Mouse (Mus musculus) midbrain, postnatal 0 days (tissue): ENCODE data around the gene Reps1. TPM values are rescaled to one million over a fixed set of nuclear protein-coding genes. Genes with fewer than 3 reads are reported as not detected.
A peak's percentile ranks its signal among the peaks of the same experiment; 100 is the strongest.

Source experiments
- ATAC-seq: fragments of 200-750 bp; cut with Nextera tagmentation; 2 replicates; pipeline ENCODE4 v1.8.0; 2017; ENCODE audit warnings: moderate number of reproducible peaks, mild to moderate bottlenecking, moderate TSS enrichment, moderate library complexity; ENCODE audit not compliant: low FRiP score
- DNase-seq: peaks from one replicate; pipeline ENCODE4 v3.0.0-alpha.2; 2015; ENCODE audit warnings: low spot score
- H3K27ac ChIP-seq: fragments of 300-500 bp; sonication (generic); 2 replicates; pipeline ENCODE4 v1.5.1; 2014; ENCODE audit warnings: low read depth, mild to moderate bottlenecking, low read length, mixed read lengths
- H3K27me3 ChIP-seq: fragments of 300-500 bp; sonication (generic); 2 replicates; pipeline ENCODE4 v1.6.1; 2014; ENCODE audit warnings: low read length, control low read depth, mixed read lengths; ENCODE audit not compliant: insufficient read depth
- H3K36me3 ChIP-seq: fragments of 300-500 bp; sonication (generic); 2 replicates; pipeline ENCODE4 v1.6.1; 2014; ENCODE audit warnings: low read length, control low read depth, mixed read lengths; ENCODE audit not compliant: insufficient read depth
- H3K4me1 ChIP-seq: fragments of 300-500 bp; sonication (generic); 2 replicates; pipeline ENCODE4 v1.6.1; 2014; ENCODE audit warnings: mild to moderate bottlenecking, control low read depth, antibody characterized with exemption, low read length, mixed read lengths; ENCODE audit not compliant: insufficient read depth
- H3K4me2 ChIP-seq: fragments of 300-500 bp; sonication (generic); 2 replicates; pipeline ENCODE4 v1.6.1; 2014; ENCODE audit warnings: low read depth, mild to moderate bottlenecking, low read length, mixed read lengths; ENCODE audit not compliant: poor library complexity, severe bottlenecking
- H3K4me3 ChIP-seq: fragments of 300-500 bp; sonication (generic); 2 replicates; pipeline ENCODE4 v1.5.1; 2014; ENCODE audit warnings: low read depth, mild to moderate bottlenecking, low read length, moderate library complexity
- H3K9ac ChIP-seq: fragments of 300-500 bp; sonication (generic); replicated peaks from 2 replicates; pipeline ENCODE4 v1.6.1; 2014; ENCODE audit warnings: mild to moderate bottlenecking, low read length, moderate library complexity, mixed read lengths; ENCODE audit not compliant: poor library complexity, severe bottlenecking
- H3K9me3 ChIP-seq: fragments of 300-500 bp; sonication (generic); 2 replicates; pipeline ENCODE4 v1.6.1; 2016; ENCODE audit warnings: low read length, control low read depth
- CTCF ChIP-seq: IDR thresholded peaks from 2 replicates; pipeline ENCODE4 v1.5.1; 2016; ENCODE audit warnings: antibody characterized with exemption, mild to moderate bottlenecking
- WGBS: fragments of 180-500 bp; shearing (Covaris S2); extraction: QIAGEN DNeasy Blood & Tissue Kit; methylation state at CpG from one replicate; pipeline ENCODE4 v1.1.7; 2014; 5-methylcytosine and 5-hydroxymethylcytosine counted together
- polyA plus RNA-seq: library from polyadenylated mRNA; unstranded; fragments of >200 nt; fragmentation: Nextera tagmentation; extraction: Ambion mirVana; gene quantifications from 2 replicates; pipeline ENCODE4 v1.2.1, GENCODE M21; 2015
- total RNA-seq: library from RNA; depleted of rRNA; stranded (reverse); fragments of >200 nt; gene quantifications from 2 replicates; pipeline ENCODE4 v1.2.3, GENCODE M21; 2014

The Reps1 gene
- total and polyA plus RNA-seq, 2 experiments from 2014 or later = 22.5 to 72.0 TPM

DNA sequence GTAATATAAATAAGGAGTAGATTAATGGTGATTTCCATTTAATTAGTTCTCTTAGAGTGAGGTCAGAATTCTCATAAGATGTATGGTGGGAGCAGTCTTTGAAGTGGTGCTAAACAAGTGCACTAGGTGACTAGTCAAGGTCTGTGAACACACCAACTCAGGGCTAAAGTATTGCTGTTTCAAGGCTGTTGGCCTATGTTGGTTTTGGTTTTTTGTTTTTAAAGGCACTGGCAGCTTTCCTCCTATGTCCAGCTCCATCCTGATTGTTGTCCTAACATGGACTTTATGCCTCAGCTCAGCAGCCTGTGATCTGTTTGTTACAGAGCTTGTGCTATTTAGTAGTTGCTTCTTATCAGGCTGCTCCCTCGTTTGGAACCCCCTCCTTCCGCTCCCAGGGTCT, 13.2 kb downstream of the Reps1 start:
- H3K27me3 ChIP-seq = no peaks in the 10 kb centered on the region
- H3K9ac ChIP-seq = no peak overlapping the region
- no peaks in the 10 kb centered on the region; the same call in 1 of the 2 replicates for H3K36me3 ChIP-seq
- no peak for TF ChIP-seq CTCF
- H3K4me2 ChIP-seq = no peak overlapping the region
- H3K4me1 ChIP-seq = 0 out of 2 replicates have a peak, but pooled peaks cover 3% of the 10 kb centered on the region
- H3K9me3 ChIP-seq = no peaks in the 10 kb centered on the region
- H3K4me3 ChIP-seq = no peak overlapping the region
- ATAC-seq (no peak), DNase-seq (no peak)
- 96% methylated on average over 2 of the region's 2 CpGs for WGBS
- no peak overlapping the region for H3K27ac ChIP-seq

DNA sequence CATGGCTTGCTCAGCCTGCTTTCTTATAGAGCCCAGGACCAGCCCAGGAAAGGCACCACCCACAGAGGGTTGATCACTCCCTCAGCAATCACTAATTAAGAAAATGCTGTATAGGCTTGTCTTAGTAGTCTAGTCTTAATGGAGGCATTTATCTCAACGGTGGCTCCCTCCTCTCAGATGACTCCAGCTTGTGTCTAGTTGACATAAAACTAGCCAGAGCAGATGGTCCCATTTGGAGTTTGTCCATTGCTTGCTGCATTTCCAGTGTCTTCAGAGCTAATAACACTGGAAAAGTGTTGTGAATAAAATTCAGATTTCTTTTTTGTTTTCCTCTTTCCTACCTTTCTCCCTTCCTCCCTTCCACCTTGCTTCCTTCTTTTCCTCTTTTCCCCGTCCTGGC, 13.9 kb downstream of the Reps1 start:
- 0 out of 2 replicates have a peak, but pooled peaks cover 3% of the 10 kb centered on the region for H3K4me1 ChIP-seq
- ATAC-seq (no peak), DNase-seq (no peak)
- no peak overlapping the region for H3K27ac ChIP-seq
- no peak for TF ChIP-seq CTCF
- 95% methylated on average over 2 of the region's 2 CpGs for WGBS
- H3K4me3 ChIP-seq = no peak overlapping the region
- H3K9me3 ChIP-seq = no peaks in the 10 kb centered on the region
- H3K9ac ChIP-seq = no peak overlapping the region
- H3K4me2 ChIP-seq = no peak overlapping the region
- H3K27me3 ChIP-seq = no peaks in the 10 kb centered on the region
- H3K36me3 ChIP-seq = no peaks in the 10 kb centered on the region; the same call in 1 of the 2 replicates

DNA sequence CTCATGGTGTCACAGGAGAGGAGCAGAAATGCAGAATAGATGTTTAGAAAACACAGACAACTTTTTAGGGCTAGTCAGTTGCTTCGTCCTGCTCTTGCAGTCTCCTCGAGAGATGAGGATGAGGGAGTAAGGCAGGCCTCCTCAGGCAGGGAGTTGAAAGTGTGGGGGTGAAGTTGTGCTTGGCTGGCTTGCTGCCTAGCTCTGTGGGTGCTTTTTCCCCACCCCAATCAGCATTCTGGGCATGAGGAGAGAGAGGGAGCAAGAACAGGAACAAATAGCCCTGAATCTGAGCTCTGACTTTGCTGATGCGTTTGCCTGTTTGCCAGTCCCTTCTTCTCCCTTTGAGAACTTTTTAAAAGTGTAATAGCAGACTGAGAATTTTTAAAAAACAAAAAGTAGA, 14.5 kb downstream of the Reps1 start:
- H3K4me1 ChIP-seq = 0 out of 2 replicates have a peak, but pooled peaks cover 3% of the 10 kb centered on the region
- DNase-seq = peak; percentile 56
- H3K4me3 ChIP-seq = no peak overlapping the region
- TF ChIP-seq CTCF = no peak
- no peak overlapping the region for H3K4me2 ChIP-seq
- ATAC-seq = no peak
- no peak overlapping the region for H3K9ac ChIP-seq
- 65% methylated on average over 3 of the region's 3 CpGs for WGBS
- no peaks in the 10 kb centered on the region for H3K27me3 ChIP-seq
- peak overlapping the region; percentile 57 for H3K27ac ChIP-seq
- no peaks in the 10 kb centered on the region for H3K9me3 ChIP-seq
- H3K36me3 ChIP-seq = no peaks in the 10 kb centered on the region; the same call in 1 of the 2 replicates

DNA sequence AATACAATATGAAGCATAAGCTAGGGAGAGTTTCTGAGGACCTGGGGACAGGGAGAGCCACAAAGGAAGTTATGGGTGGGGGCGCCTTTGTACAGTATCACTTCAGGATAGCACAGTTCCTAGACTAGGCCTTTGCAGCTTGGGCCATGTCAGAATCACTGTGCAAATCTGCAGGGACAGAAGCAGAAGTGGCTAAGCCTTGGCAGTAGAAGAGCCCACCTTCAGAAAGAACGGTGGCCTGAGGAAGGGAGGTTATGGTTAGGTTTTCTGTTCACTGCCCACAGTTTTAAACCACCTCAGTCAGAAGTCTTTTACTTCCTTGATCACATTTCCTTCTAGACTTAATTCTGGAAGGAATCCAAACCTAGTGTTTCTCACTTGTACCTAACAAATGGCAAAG, 15.0 kb downstream of the Reps1 start:
- Histone ChIP-seq H3K27me3 (no peaks in the 10 kb centered on the region), H3K4me2 (no peak overlapping the region), H3K4me1 (0 out of 2 replicates have a peak, but pooled peaks cover 3% of the 10 kb centered on the region), H3K9ac (no peak overlapping the region), H3K36me3 (no peaks in the 10 kb centered on the region; the same call in 1 of the 2 replicates), H3K4me3 (no peak overlapping the region), H3K27ac (peak overlapping the region; percentile 57), H3K9me3 (no peaks in the 10 kb centered on the region)
- 75% methylated on average over 2 of the region's 2 CpGs for WGBS
- ATAC-seq (no peak), DNase-seq (no peak)
- no peak for TF ChIP-seq CTCF

DNA sequence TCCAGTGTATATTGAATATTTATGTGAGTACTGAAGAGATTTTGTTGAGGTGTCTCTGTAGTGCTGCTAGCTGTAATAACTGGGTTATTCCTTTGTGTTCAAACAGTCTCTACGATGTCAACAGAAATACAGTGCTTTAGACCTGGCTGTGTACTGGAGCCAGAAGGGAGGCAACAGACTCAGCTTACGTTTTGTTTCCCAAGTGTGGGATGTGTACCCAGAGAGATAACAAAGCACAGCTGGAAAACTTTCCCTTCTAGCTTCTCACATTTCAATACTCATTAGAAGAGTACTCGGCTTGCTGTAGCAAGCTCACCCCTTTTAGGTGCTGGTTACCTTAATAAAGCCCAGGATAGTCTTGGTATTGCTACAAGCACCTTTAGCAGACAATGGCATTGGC, 17.2 kb downstream of the Reps1 start:
- no peak for TF ChIP-seq CTCF
- Histone ChIP-seq H3K9me3 (no peaks in the 10 kb centered on the region), H3K27me3 (no peaks in the 10 kb centered on the region), H3K4me3 (no peak overlapping the region), H3K27ac (no peak overlapping the region), H3K4me1 (no peaks in the 10 kb centered on the region), H3K4me2 (no peak overlapping the region), H3K9ac (no peak overlapping the region), H3K36me3 (no peaks in the 10 kb centered on the region)
- DNase-seq = no peak
- 75% methylated on average over 3 of the region's 3 CpGs for WGBS
- ATAC-seq = no peak

DNA sequence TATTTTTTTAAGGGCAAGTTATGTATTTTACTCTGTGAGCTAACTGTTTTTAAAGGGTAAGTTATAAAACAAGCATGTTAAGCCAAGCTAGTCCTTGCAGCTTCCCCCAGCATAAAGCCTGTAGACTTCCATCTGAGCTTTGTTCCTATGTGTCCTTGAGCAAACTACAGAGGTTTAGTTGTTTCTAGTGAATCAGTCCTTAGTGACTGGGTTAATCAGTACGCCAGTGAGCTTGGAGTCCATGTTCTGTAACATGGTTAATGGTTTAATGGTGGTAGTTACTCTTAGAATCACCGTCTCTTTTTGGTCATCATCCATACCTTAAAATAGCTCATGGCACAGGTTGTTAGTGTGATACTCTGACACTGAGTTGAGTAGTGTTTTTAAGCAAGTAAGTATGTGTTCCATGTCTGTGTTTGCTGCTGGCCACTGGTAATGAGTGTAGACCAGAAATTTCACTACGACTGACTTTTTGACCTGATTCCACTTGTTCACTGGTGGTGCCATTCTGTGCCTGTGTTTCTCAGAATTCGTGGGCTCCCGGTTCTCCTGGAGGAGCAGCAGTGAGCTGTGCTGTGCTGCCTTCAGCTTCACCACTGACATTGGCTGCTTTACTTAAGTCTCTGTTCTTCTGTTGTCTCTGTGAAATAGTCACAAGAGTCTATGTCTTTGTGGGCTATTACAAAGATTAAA, 18.9 kb downstream of the Reps1 start:
- DNase-seq = no peak
- ATAC-seq = no peak

More for the DNA sequence above, 18.9 kb downstream of the Reps1 start:
- WGBS = 93% methylated on average over 5 of the region's 5 CpGs
- no peaks in the 10 kb centered on the region for H3K9me3 ChIP-seq
- no peaks in the 10 kb centered on the region for H3K27me3 ChIP-seq
- H3K4me2 ChIP-seq = no peak overlapping the region
- no peaks in the 10 kb centered on the region for H3K4me1 ChIP-seq
- H3K9ac ChIP-seq = no peak overlapping the region
- no peaks in the 10 kb centered on the region for H3K36me3 ChIP-seq
- TF ChIP-seq CTCF = no peak
- H3K4me3 ChIP-seq = no peak overlapping the region
- H3K27ac ChIP-seq = no peak overlapping the region
